Mouse (Mus musculus): ENCODE results near the gene 0610009B22Rik.

GRCm38 (mm10) chr11:51662632-51663031 lies 26.0 kb downstream of the 0610009B22Rik start:
- no peak for TF ChIP-seq CTCF (IDR thresholded peaks at IDR 0.05; ENCODE audit: control insufficient read depth, insufficient read depth, low read length)
- no peak for TF ChIP-seq POLR2A (IDR thresholded peaks at IDR 0.05; ENCODE audit: borderline replicate concordance, control insufficient read depth, low read depth, low read length)

Data from bone marrow, adult 2 months (tissue).